Mouse (Mus musculus) heart, postnatal 0 days (tissue): Measurements from ENCODE around the gene Gpx7. TPM values are rescaled to one million over a fixed set of nuclear protein-coding genes. Genes with fewer than 3 reads are reported as not detected.
"Not testable (repeated sequence)": the region's sequence is repeated elsewhere in the genome, so short reads cannot be mapped to it uniquely, and the experiment has no call there.

Source experiments
- ATAC-seq: fragments of 200-750 bp; cut with Nextera tagmentation; 2 replicates; pipeline ENCODE4 v1.8.0; 2017; ENCODE audit warnings: low read depth, moderate number of reproducible peaks, moderate library complexity; ENCODE audit not compliant: insufficient read depth
- DNase-seq: peaks from one replicate; pipeline ENCODE4 v3.0.0-alpha.2; 2016; ENCODE audit warnings: low spot score
- H3K27ac ChIP-seq: fragments of 300-500 bp; sonication (generic); 2 replicates; pipeline ENCODE4 v1.5.1; 2014; ENCODE audit warnings: low read depth, mild to moderate bottlenecking
- H3K27me3 ChIP-seq: fragments of 300-500 bp; sonication (generic); 2 replicates; pipeline ENCODE4 v1.6.1; 2014; ENCODE audit warnings: low read length, mixed read lengths; ENCODE audit not compliant: control insufficient read depth, insufficient read depth
- H3K36me3 ChIP-seq: fragments of 300-500 bp; sonication (generic); replicated peaks from 2 replicates; pipeline ENCODE4 v1.6.1; 2014; ENCODE audit warnings: low read length, mixed read lengths; ENCODE audit not compliant: control insufficient read depth, insufficient read depth
- H3K4me1 ChIP-seq: fragments of 300-500 bp; sonication (generic); 2 replicates; pipeline ENCODE4 v1.6.1; 2014; ENCODE audit warnings: antibody characterized with exemption; ENCODE audit not compliant: control insufficient read depth, insufficient read depth
- H3K4me2 ChIP-seq: fragments of 300-500 bp; sonication (generic); 2 replicates; pipeline ENCODE4 v1.6.1; 2014; ENCODE audit warnings: low read depth, mild to moderate bottlenecking, low read length, moderate library complexity
- H3K4me3 ChIP-seq: fragments of 300-500 bp; sonication (generic); 2 replicates; pipeline ENCODE4 v1.5.1; 2014; ENCODE audit warnings: low read depth, low read length
- H3K9ac ChIP-seq: fragments of 300-500 bp; sonication (generic); replicated peaks from 2 replicates; pipeline ENCODE4 v1.6.1; 2014; ENCODE audit warnings: low read depth, low read length, mixed read lengths
- H3K9me3 ChIP-seq: fragments of 300-500 bp; sonication (generic); replicated peaks from 2 replicates; pipeline ENCODE4 v1.6.1; 2016; ENCODE audit warnings: low read length; ENCODE audit not compliant: control insufficient read depth
- CTCF ChIP-seq: IDR thresholded peaks from 2 replicates; pipeline ENCODE4 v1.5.1; 2016; ENCODE audit warnings: antibody characterized with exemption, control low read depth, low read depth
- EP300 ChIP-seq: IDR thresholded peaks from 2 replicates; pipeline ENCODE4 v1.6.1; 2016; ENCODE audit warnings: antibody characterized with exemption, low read depth
- WGBS: fragments of 180-500 bp; shearing (Covaris S2); extraction: QIAGEN DNeasy Blood & Tissue Kit; methylation state at CpG from one replicate; pipeline ENCODE4 v1.1.7; 2014; 5-methylcytosine and 5-hydroxymethylcytosine counted together
- polyA plus RNA-seq: library from polyadenylated mRNA; unstranded; fragments of >200 nt; fragmentation: Nextera tagmentation; extraction: Ambion mirVana; gene quantifications from 2 replicates; pipeline ENCODE4 v1.2.1, GENCODE M21; 2015
- total RNA-seq: library from RNA; depleted of rRNA; stranded (reverse); fragments of >200 nt; gene quantifications from 2 replicates; pipeline ENCODE4 v1.2.3, GENCODE M21; 2014; ENCODE audit warnings: low replicate concordance; rRNA removed

Gpx7 gene
- total and polyA plus RNA-seq, 2 experiments from 2014 or later = 52.3 to 62.7 TPM

DNA sequence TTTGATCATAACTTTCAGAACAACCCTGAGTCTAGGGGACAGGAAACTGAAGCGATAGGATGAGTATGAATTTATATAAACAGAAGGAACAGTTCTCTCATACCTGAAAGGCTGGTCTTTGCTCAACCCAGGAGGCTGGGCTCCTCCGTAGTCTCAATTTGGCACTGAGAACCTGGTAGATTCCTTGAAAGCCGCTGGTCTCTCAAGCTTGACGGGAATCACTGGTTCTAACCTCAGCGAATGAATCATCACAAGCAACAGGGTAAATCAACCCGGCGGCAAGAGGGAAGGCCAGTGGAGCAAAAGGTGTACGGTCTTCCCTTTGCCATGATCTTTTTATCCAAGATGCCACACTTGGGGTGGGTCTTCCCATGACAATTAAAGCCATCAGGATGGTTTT is 49.3 kb downstream of the Gpx7 start:
- H3K4me1 ChIP-seq = peaks cover 48% of the 10 kb centered on the region
- ATAC-seq = no peak
- WGBS = 92% methylated on average over 8 of the region's 8 CpGs
- H3K27me3 ChIP-seq = no peaks in the 10 kb centered on the region
- no peak for TF ChIP-seq EP300
- TF ChIP-seq CTCF = no peak
- H3K36me3 ChIP-seq = no peaks in the 10 kb centered on the region
- no peak overlapping the region for H3K27ac ChIP-seq
- H3K4me3 ChIP-seq = no peak overlapping the region
- no peak overlapping the region for H3K4me2 ChIP-seq
- no peak overlapping the region for H3K9ac ChIP-seq
- no peaks in the 10 kb centered on the region for H3K9me3 ChIP-seq
- no peak for DNase-seq

DNA sequence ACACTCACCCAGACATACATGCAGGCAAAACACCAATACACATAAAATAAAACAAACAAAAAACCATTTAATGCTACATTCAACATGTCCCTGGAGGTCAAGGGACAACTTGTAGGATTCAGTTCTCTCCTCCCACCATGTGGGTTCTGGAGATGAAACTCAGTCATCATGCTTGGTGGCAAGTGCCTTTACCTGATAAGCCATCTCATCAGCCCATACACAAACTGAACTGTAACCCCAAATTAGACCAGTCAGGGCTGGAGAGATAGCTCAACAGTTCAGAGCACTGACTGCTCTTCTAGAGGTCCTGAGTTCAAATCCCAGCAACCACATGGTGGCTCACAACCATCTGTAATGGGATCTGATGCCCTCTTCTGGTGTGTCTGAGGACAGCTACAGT is 53.2 kb downstream of the Gpx7 start:
- not testable (repeated sequence) for H3K36me3 ChIP-seq, H3K9ac ChIP-seq, H3K4me2 ChIP-seq, DNase-seq, ATAC-seq, H3K9me3 ChIP-seq, H3K4me3 ChIP-seq, H3K27ac ChIP-seq, H3K27me3 ChIP-seq
- peaks cover 48% of the 10 kb centered on the region for H3K4me1 ChIP-seq

DNA sequence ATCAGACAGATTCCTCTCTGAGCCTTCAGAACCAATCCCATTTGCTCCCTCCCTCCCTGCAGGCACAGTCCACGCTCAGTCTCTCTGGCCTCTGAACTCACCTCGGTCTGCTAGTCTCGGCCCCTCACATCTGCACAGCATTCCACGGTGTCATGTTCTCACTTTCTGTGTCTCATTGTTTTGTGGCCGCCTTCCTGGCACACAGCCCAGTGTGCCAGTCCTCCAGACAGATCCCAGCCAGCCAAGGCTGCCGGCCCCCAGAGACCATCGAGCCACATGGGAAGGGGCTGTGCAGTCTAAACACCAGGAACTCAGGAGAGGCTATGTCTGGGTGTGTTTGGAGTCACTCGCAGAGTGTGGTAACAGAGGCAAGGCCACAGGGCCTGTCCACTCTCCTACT is 55.9 kb downstream of the Gpx7 start:
- H3K36me3 ChIP-seq = no peaks in the 10 kb centered on the region
- DNase-seq (peak; percentile 74), ATAC-seq (peak; percentile 62)
- no peaks in the 10 kb centered on the region for H3K9me3 ChIP-seq
- no peak overlapping the region for H3K4me3 ChIP-seq
- WGBS = 8% methylated on average over 8 of the region's 8 CpGs
- no peak overlapping the region for H3K9ac ChIP-seq
- peaks cover 52% of the 10 kb centered on the region for H3K4me1 ChIP-seq
- H3K27ac ChIP-seq = peak overlapping the region; percentile 78
- H3K4me2 ChIP-seq = no peak overlapping the region
- no peaks in the 10 kb centered on the region for H3K27me3 ChIP-seq
- TF ChIP-seq EP300 (no peak), CTCF (no peak)

Other genes starting within 250 kb of the Gpx7 start
- gene Echdc2, start 241.5 kb downstream of the Gpx7 start, total RNA-seq = 39.0 and 48.5 TPM in 2 replicates
- gene Echdc2, start 241.5 kb downstream of the Gpx7 start, polyA plus RNA-seq = 27.1 and 28.0 TPM in 2 replicates
- gene Zyg11a, start 188.9 kb downstream of the Gpx7 start, total RNA-seq = not detected in 2 replicates
- gene Zyg11a, start 188.9 kb downstream of the Gpx7 start, polyA plus RNA-seq = not detected in 2 replicates
- gene Zyg11b, start 105.9 kb downstream of the Gpx7 start, total RNA-seq = 25.2 and 30.3 TPM in 2 replicates
- 5.6 and 6.5 TPM in 2 replicates for gene Zyg11b, start 105.9 kb downstream of the Gpx7 start, polyA plus RNA-seq
- gene Coa7, start 78.8 kb downstream of the Gpx7 start, total RNA-seq = 26.0 and 41.8 TPM in 2 replicates
- 61.7 and 63.8 TPM in 2 replicates for gene Coa7, start 78.8 kb downstream of the Gpx7 start, polyA plus RNA-seq
- gene Shisal2a, start 23.6 kb downstream of the Gpx7 start, total RNA-seq = 2.2 TPM in 1 of 2 replicates, not detected in the other
- 1.4 and 2.0 TPM in 2 replicates for gene Shisal2a, start 23.6 kb downstream of the Gpx7 start, polyA plus RNA-seq
- 30.2 and 56.3 TPM in 2 replicates for gene Tut4, start 52.5 kb upstream of the Gpx7 start, total RNA-seq
- 35.8 and 38.9 TPM in 2 replicates for gene Tut4, start 52.5 kb upstream of the Gpx7 start, polyA plus RNA-seq
- 15.8 and 18.3 TPM in 2 replicates for gene Prpf38a, start 172.4 kb upstream of the Gpx7 start, total RNA-seq
- 39.5 and 41.2 TPM in 2 replicates for gene Prpf38a, start 172.4 kb upstream of the Gpx7 start, polyA plus RNA-seq
- 1.4 and 2.0 TPM in 2 replicates for gene Orc1, start 172.5 kb upstream of the Gpx7 start, total RNA-seq
- 1.3 and 1.7 TPM in 2 replicates for gene Orc1, start 172.5 kb upstream of the Gpx7 start, polyA plus RNA-seq
- 24.4 and 28.8 TPM in 2 replicates for gene Cc2d1b, start 213.0 kb upstream of the Gpx7 start, total RNA-seq
- 11.2 and 12.3 TPM in 2 replicates for gene Cc2d1b, start 213.0 kb upstream of the Gpx7 start, polyA plus RNA-seq